ENCODE assay signal across 8 mouse cellular contexts in the genomic region with DNA sequence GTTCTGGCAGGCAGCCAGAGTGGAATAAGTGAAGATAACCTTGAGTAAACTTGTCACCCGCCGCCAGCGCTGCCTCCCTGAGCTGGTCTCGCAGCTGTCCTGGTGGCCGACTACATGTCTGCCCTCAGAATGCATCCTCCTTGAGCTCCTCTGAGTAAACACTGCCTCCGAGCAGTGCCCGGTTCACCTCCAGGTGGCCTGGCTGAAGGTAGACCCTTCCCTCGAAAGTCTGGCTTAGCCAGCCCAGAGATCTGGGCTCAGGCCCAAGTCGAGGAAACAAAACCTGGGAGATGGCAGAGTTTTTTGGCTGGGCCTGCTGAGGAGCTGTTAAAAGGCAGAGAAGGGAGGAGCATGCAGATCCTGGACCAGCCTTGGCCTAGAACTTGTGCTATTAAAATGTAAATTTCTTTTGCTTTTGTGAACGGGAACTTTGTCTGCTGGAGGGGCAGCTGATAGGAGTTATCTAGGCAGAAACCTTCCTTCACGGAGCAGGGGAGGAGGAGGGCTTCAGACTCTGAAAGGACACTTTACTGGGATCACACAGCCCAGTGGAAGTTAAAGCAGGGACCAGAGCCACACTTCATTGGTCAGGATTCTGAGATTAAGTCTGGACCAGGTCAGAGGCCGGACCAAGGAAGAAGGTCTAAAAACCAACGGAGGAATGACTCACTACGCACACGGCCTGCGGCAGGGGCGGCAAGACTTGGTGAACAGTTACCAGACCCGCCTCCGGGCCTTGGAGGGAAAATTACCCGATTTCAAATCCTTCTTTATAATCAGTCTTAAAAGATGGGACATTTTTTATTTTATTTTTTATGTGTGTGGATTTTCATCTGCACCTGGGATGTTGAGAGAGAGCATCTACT. TPM values are rescaled to one million over a fixed set of nuclear protein-coding genes. Genes with fewer than 3 reads are reported as not detected.
A peak's percentile ranks its signal among the peaks of the same experiment; 100 is the strongest.
DNase-seq lines count a peak whose midpoint lies in the region; ATAC-seq lines count a peak whose summit lies in the region.

No protein-coding gene starts in this region.

- peak; percentile 7; the same call in 1 of the 2 replicates for ATAC-seq in embryonic facial prominence, embryonic 14.5 days (ENCODE audit: low read depth)
- no peak for ATAC-seq in heart, embryonic 16.5 days (replicated peaks; ENCODE audit: extremely low read depth, insufficient read depth, low FRiP score)
- peak; percentile 31; the same call in 1 of the 2 replicates for ATAC-seq in midbrain, embryonic 13.5 days

- no peaks in the 10 kb centered on the region for H3K27me3 ChIP-seq in embryonic facial prominence, embryonic 14.5 days (replicated peaks; ENCODE audit: control insufficient read depth, insufficient read depth, low read length)
- H3K27me3 ChIP-seq in heart, embryonic 16.5 days (ENCODE audit: control insufficient read depth, insufficient read depth, low read length), result no peaks in the 10 kb centered on the region
- no peaks in the 10 kb centered on the region for H3K27me3 ChIP-seq in limb, embryonic 10.5 days (ENCODE audit: low read depth, poor library complexity, severe bottlenecking)
- H3K27me3 ChIP-seq in midbrain, embryonic 13.5 days, result peaks cover 14% of the 10 kb centered on the region; the same call in 1 of the 2 replicates
- H3K27me3 ChIP-seq in splenic B cell, adult 2 months (ENCODE audit: control insufficient read depth, insufficient read depth, low read length, poor library complexity, severe bottlenecking), result no peaks in the 10 kb centered on the region

- peak overlapping the region; percentile 95 for H3K9ac ChIP-seq in embryonic facial prominence, embryonic 14.5 days (ENCODE audit: low read depth, low read length)
- H3K9ac ChIP-seq in heart, embryonic 16.5 days (ENCODE audit: low read length), result peak overlapping the region; percentile 96
- peak overlapping the region; percentile 79 for H3K9ac ChIP-seq in midbrain, embryonic 13.5 days (replicated peaks)

- WGBS in embryonic facial prominence, embryonic 14.5 days, result 1% methylated on average over 20 of the region's 20 CpGs
- 11% methylated on average over 20 of the region's 20 CpGs for WGBS in heart, embryonic 16.5 days
- WGBS in limb, embryonic 10.5 days, result 4% methylated on average over 20 of the region's 20 CpGs
- WGBS in midbrain, embryonic 13.5 days, result 3% methylated on average over 20 of the region's 20 CpGs

- H3K4me2 ChIP-seq in embryonic facial prominence, embryonic 14.5 days (ENCODE audit: low read depth, low read length), result peak overlapping the region; percentile 61
- H3K4me2 ChIP-seq in heart, embryonic 16.5 days (ENCODE audit: low read depth, low read length), result peak overlapping the region; percentile 91
- peak overlapping the region; percentile 98 for H3K4me2 ChIP-seq in midbrain, embryonic 13.5 days (replicated peaks)

- peak overlapping the region; percentile 91 for H3K27ac ChIP-seq in embryonic facial prominence, embryonic 14.5 days (replicated peaks; ENCODE audit: low read depth, low read length)
- peak overlapping the region; percentile 97 for H3K27ac ChIP-seq in heart, embryonic 16.5 days (ENCODE audit: low read length)
- H3K27ac ChIP-seq in limb, embryonic 10.5 days, result peak overlapping the region; percentile 98
- H3K27ac ChIP-seq in midbrain, embryonic 13.5 days, result peak overlapping the region; percentile 84

- H3K4me1 ChIP-seq in embryonic facial prominence, embryonic 14.5 days (ENCODE audit: control insufficient read depth, insufficient read depth, low read length), result peaks cover 26% of the 10 kb centered on the region
- H3K4me1 ChIP-seq in heart, embryonic 16.5 days (ENCODE audit: control insufficient read depth, insufficient read depth, low read length), result peaks cover 47% of the 10 kb centered on the region
- H3K4me1 ChIP-seq in limb, embryonic 10.5 days, result peaks cover 61% of the 10 kb centered on the region
- peaks cover 79% of the 10 kb centered on the region for H3K4me1 ChIP-seq in midbrain, embryonic 13.5 days (replicated peaks)

- H3K36me3 ChIP-seq in embryonic facial prominence, embryonic 14.5 days (ENCODE audit: control insufficient read depth, insufficient read depth, low read length), result peaks cover 32% of the 10 kb centered on the region
- peaks cover 7% of the 10 kb centered on the region for H3K36me3 ChIP-seq in heart, embryonic 16.5 days (ENCODE audit: control insufficient read depth, insufficient read depth)
- peaks cover 52% of the 10 kb centered on the region for H3K36me3 ChIP-seq in limb, embryonic 10.5 days
- 0 out of 2 replicates have a peak, but pooled peaks cover 4% of the 10 kb centered on the region for H3K36me3 ChIP-seq in midbrain, embryonic 13.5 days
- 0 out of 2 replicates have a peak, but pooled peaks cover 3% of the 10 kb centered on the region for H3K36me3 ChIP-seq in splenic B cell, adult 2 months (ENCODE audit: control insufficient read depth, insufficient read depth, low read length, poor library complexity, severe bottlenecking)

- no peaks in the 10 kb centered on the region for H3K9me3 ChIP-seq in embryonic facial prominence, embryonic 14.5 days (ENCODE audit: control insufficient read depth, low read length)
- H3K9me3 ChIP-seq in heart, embryonic 16.5 days (replicated peaks; ENCODE audit: control insufficient read depth, low read length), result no peaks in the 10 kb centered on the region
- H3K9me3 ChIP-seq in limb, embryonic 10.5 days (replicated peaks), result no peaks in the 10 kb centered on the region
- no peaks in the 10 kb centered on the region for H3K9me3 ChIP-seq in midbrain, embryonic 13.5 days

- H3K4me3 ChIP-seq in embryonic facial prominence, embryonic 14.5 days (ENCODE audit: low read depth, low read length), result peak overlapping the region; percentile 91
- H3K4me3 ChIP-seq in heart, embryonic 16.5 days (ENCODE audit: low read length), result peak overlapping the region; percentile 91
- peak overlapping the region; percentile 96 for H3K4me3 ChIP-seq in limb, embryonic 10.5 days
- H3K4me3 ChIP-seq in midbrain, embryonic 13.5 days (replicated peaks), result peak overlapping the region; percentile 73

- DNase-seq in cerebellum, postnatal 25 days, result peak; percentile 58 to 74
- no peak for DNase-seq in cerebellum, adult 9-10 months
- DNase-seq in NIH3T3 (ENCODE audit: low read depth), result peak; percentile 76
- DNase-seq in embryonic facial prominence, embryonic 14.5 days (ENCODE audit: low spot score), result peak; percentile 84
- DNase-seq in limb, embryonic 10.5 days (ENCODE audit: low spot score), result peak; percentile 62
- DNase-seq in splenic B cell, adult 2 months (ENCODE audit: low read depth, low spot score), result peak; percentile 69

RNA-seq across cellular contexts. Expression of a gene that starts 2.3 kb away (rescaled TPM):
- 44.3 and 56.5 TPM in 2 replicates for polyA plus RNA-seq in embryonic facial prominence, embryonic 14.5 days (2014; fragmentation: Nextera tagmentation; extraction: Ambion mirVana)
- polyA plus RNA-seq in heart, embryonic 16.5 days (2015; fragmentation: Nextera tagmentation; extraction: Ambion mirVana), result 28.9 and 30.1 TPM in 2 replicates
- polyA plus RNA-seq in limb, embryonic 10.5 days (2016; fragmentation: Nextera tagmentation; extraction: Ambion mirVana), result 104 and 109 TPM in 2 replicates
- 35.2 and 44.5 TPM in 2 replicates for polyA plus RNA-seq in midbrain, embryonic 13.5 days (2015; fragmentation: Nextera tagmentation; extraction: Ambion mirVana)

RNA-seq across cellular contexts. Expression of a gene that starts 15.7 kb away (rescaled TPM):
- 3.2 and 3.6 TPM in 2 replicates for polyA plus RNA-seq in embryonic facial prominence, embryonic 14.5 days (2014; fragmentation: Nextera tagmentation; extraction: Ambion mirVana)
- 5.8 and 5.9 TPM in 2 replicates for polyA plus RNA-seq in heart, embryonic 16.5 days (2015; fragmentation: Nextera tagmentation; extraction: Ambion mirVana)
- polyA plus RNA-seq in limb, embryonic 10.5 days (2016; fragmentation: Nextera tagmentation; extraction: Ambion mirVana), result 9.4 and 10.7 TPM in 2 replicates
- polyA plus RNA-seq in midbrain, embryonic 13.5 days (2015; fragmentation: Nextera tagmentation; extraction: Ambion mirVana), result 13.0 and 15.4 TPM in 2 replicates

RNA-seq across cellular contexts. Expression of a gene that starts 20.9 kb away (rescaled TPM):
- 172 and 181 TPM in 2 replicates for polyA plus RNA-seq in embryonic facial prominence, embryonic 14.5 days (2014; fragmentation: Nextera tagmentation; extraction: Ambion mirVana)
- polyA plus RNA-seq in heart, embryonic 16.5 days (2015; fragmentation: Nextera tagmentation; extraction: Ambion mirVana), result 171 and 173 TPM in 2 replicates
- 182 and 204 TPM in 2 replicates for polyA plus RNA-seq in limb, embryonic 10.5 days (2016; fragmentation: Nextera tagmentation; extraction: Ambion mirVana)
- 143 and 158 TPM in 2 replicates for polyA plus RNA-seq in midbrain, embryonic 13.5 days (2015; fragmentation: Nextera tagmentation; extraction: Ambion mirVana)

RNA-seq across cellular contexts. Expression of a gene that starts 44.9 kb away (rescaled TPM):
- polyA plus RNA-seq in embryonic facial prominence, embryonic 14.5 days (2014; fragmentation: Nextera tagmentation; extraction: Ambion mirVana), result 0.29 and 0.45 TPM in 2 replicates
- polyA plus RNA-seq in heart, embryonic 16.5 days (2015; fragmentation: Nextera tagmentation; extraction: Ambion mirVana), result 3.4 and 8.4 TPM in 2 replicates
- 0.45 and 0.58 TPM in 2 replicates for polyA plus RNA-seq in limb, embryonic 10.5 days (2016; fragmentation: Nextera tagmentation; extraction: Ambion mirVana)
- polyA plus RNA-seq in midbrain, embryonic 13.5 days (2015; fragmentation: Nextera tagmentation; extraction: Ambion mirVana), result 0.15 and 0.27 TPM in 2 replicates
